Mouse (Mus musculus): ENCODE measurements around the gene Slc22a15.

Slc22a15 gene

DNA sequence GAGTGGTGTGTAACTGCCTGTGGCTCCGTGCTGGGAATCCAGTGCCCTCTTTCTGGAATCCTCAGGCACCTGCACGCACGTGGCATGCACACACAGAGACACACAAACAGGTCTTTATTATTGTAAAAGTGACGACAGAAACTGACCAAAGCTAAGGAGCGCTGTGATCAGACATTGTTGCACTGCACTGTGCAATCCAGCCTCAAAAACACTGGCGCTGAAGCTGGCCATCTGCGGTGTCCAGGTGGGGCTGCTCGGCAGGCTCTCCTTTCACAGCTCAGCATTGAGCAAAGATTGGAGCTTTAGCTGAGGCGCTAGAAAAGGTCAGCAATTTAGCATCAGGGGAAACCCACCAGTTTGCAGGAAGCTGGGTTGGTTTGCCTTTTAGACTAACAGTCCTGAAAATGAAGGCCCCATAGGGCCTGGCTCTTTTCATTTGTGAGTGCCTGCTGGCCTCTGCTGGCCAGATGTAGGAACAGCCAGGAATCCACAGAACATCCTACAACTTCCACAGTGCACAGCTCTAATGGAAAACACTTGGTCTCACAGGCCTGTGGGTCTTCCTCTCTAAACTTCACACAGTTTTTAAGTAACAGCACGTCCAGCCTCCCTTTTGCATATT is 111.8 kb downstream of the Slc22a15 start:
- DNase-seq (ENCODE audit: low spot score in 2 of 2) = peak in 1 of 2 experiments; percentile 37

DNA sequence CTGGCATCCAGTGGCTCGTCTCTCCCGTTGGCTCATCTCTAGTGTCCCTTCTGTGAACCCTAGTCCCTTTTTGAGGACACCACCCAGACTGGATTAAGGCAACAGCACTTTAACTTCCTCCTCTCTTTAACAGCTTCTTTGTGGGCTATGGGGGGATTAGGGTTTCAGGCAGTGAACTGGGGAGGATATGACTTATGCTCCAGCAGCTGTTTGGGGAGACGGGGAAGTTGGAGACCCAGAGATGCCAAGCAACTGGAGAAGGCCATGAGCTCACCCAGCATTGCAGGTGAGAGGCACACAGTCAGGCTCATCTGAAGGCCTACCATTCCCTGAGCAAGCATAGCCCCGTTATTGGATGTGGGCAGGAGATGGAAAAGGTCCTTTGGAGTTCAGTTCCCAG is 112.3 kb downstream of the Slc22a15 start:
- DNase-seq (ENCODE audit: low spot score in 2 of 2) = no peak

DNA sequence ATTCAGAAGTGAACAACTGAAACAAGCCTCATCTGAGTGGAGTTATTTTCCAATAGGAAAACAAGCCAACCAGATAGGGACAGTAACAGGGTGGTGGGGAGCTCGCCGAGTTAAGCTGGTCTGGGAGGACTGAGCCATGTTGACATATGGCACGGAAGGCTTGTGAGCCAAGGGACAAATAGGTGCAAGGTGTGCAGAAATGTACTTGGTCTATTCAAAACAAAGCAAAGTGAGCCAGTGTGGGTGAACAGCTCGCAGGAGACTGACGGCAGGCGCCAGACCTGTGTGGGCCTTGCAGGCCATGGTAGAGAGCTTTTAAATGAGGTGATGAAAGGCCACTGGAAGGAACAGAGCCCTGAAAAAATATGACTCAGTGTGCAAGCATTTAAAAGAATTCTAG is 116.6 kb downstream of the Slc22a15 start:
- DNase-seq (ENCODE audit: low spot score in 2 of 2) = no peak

DNA sequence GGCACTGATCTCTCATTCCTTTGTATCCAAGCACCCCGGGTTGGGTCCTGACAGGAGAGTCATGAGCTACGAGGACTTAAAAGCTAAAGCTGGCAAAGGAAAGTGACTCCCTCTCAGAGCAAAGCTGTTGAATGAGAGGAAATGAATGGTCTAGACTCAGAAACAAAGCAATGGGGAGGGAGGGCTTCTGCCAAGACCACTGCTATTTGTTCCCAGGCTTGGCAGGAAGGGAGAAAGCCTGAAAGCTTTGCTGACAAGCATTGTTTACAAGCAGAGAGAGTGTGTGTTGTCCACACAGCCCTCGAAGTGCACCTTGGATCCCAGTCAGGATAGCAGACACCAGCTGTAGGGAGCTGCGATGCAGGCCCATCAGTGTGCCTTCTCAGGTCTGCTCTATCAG is 117.3 kb downstream of the Slc22a15 start:
- DNase-seq (ENCODE audit: low spot score in 2 of 2) = no peak

DNA sequence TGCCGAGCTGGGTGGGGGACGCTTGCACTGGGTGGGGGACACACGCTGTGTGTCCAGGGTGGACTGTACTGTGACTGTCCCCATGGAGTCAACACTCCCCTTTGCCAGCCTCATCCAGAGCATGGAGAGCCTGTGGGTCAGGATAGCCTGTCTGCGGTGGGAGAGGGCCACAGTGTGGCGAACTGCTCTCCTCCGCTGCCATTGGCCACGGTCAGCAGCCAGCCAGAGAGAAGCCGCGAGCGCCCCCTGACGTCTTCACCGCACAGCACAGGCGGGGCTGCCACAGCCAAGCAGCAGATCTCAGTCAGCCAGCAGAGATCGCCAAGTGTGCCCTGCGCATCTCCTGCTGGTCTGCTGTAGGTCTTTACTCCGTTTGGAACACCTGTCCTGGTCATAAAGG is 118.1 kb downstream of the Slc22a15 start:
- peak; percentile 82 to 83 for DNase-seq (ENCODE audit: low spot score in 2 of 2)
